Mouse (Mus musculus) heart, adult 2 months (tissue): Measurements from ENCODE around the gene Pgpep1l.

ENCODE experiments used
- CTCF ChIP-seq: fragments of 200-600 bp; IDR thresholded peaks from 2 replicates; pipeline ENCODE4 v1.8.1; 2022; ENCODE audit warnings: antibody characterized with exemption, mild to moderate bottlenecking, moderate library complexity
- EP300 ChIP-seq: fragments of 200-500 bp; IDR thresholded peaks from 2 replicates; pipeline ENCODE4 v1.6.1; 2011; ENCODE audit warnings: low read depth, low read length, control low read depth; ENCODE audit not compliant: insufficient read depth
- POLR2A ChIP-seq: fragments of 200-500 bp; IDR thresholded peaks from 2 replicates; pipeline ENCODE4 v1.6.1; 2011; ENCODE audit warnings: mild to moderate bottlenecking, low read depth, low read length, control low read depth; ENCODE audit not compliant: insufficient read depth

GRCm38 (mm10) chr7:68266691-68267090 lies 2.7 kb upstream of the Pgpep1l start:
- TF ChIP-seq CTCF (no peak), EP300 (no peak), POLR2A (no peak)
